Mouse (Mus musculus) lung, adult 2 months (tissue): Measurements from ENCODE around the gene Sec24b. TPM values are rescaled to one million over a fixed set of nuclear protein-coding genes. Genes with fewer than 3 reads are reported as not detected.

Source experiments
- DNase-seq: peaks from one replicate; pipeline ENCODE4 v3.0.0; 2022
- H3K4me1 ChIP-seq: fragments of 200-500 bp; 2 replicates; pipeline ENCODE4 v1.6.1; 2011; ENCODE audit warnings: low read length; ENCODE audit not compliant: control insufficient read depth, insufficient read depth
- H3K4me3 ChIP-seq: fragments of 200-500 bp; replicated peaks from 2 replicates; pipeline ENCODE3; 2011; ENCODE audit warnings: low read depth, mild to moderate bottlenecking, control low read depth, low read length; ENCODE audit errors: extremely low read depth
- CTCF ChIP-seq: fragments of 200-500 bp; IDR thresholded peaks from 2 replicates; pipeline ENCODE4 v1.5.1; 2011; ENCODE audit warnings: mild to moderate bottlenecking, low read length, control low read depth; ENCODE audit not compliant: insufficient read depth
- POLR2A ChIP-seq: fragments of 200-500 bp; IDR thresholded peaks from 2 replicates; pipeline ENCODE4 v1.6.1; 2011; ENCODE audit warnings: low read depth, mild to moderate bottlenecking, control low read depth, low read length, borderline replicate concordance; ENCODE audit errors: extremely low read depth
- WGBS: fragments of 180-500 bp; shearing (Covaris S2); methylation state at CpG from one replicate; pipeline ENCODE4 v1.1.7; 2018; 5-methylcytosine and 5-hydroxymethylcytosine counted together
- polyA plus RNA-seq: library from polyadenylated mRNA; depleted of rRNA; stranded (reverse); fragments of >200 nt; gene quantifications from 2 replicates; pipeline ENCODE4 v1.2.3, GENCODE M21; 2012

The Sec24b gene
- polyA plus RNA-seq, 1 experiment, result 72.6 TPM

- WGBS, result 88% methylated on average over 5 of the region's 5 CpGs
- DNase-seq, result no peak
- Histone ChIP-seq H3K4me1 (no peaks in the 10 kb centered on the region), H3K4me3 (no peak overlapping the region)
- TF ChIP-seq CTCF (no peak), POLR2A (no peak)
Measured at GRCm38 (mm10) chr3:130028741-130029140, 32.6 kb downstream of the Sec24b start.

GRCm38 (mm10) chr3:130026181-130026580, 35.2 kb downstream of the Sec24b start:
- no peak for DNase-seq
- 78% methylated on average over 10 of the region's 10 CpGs for WGBS

GRCm38 (mm10) chr3:130025556-130025955, 35.8 kb downstream of the Sec24b start:
- Histone ChIP-seq H3K4me3 (no peak overlapping the region), H3K4me1 (no peaks in the 10 kb centered on the region)
- TF ChIP-seq POLR2A, result no peak
- no peak for DNase-seq
- WGBS, result 84% methylated on average over 8 of the region's 8 CpGs

More at GRCm38 (mm10) chr3:130026181-130026580, 35.2 kb downstream of the Sec24b start:
- Histone ChIP-seq H3K4me1 (no peaks in the 10 kb centered on the region), H3K4me3 (no peak overlapping the region)
- TF ChIP-seq POLR2A (no peak), CTCF (no peak)

- DNase-seq, result no peak
- H3K4me3 ChIP-seq, result no peak overlapping the region
- H3K4me1 ChIP-seq, result no peaks in the 10 kb centered on the region; the same call in 1 of the 2 replicates
- WGBS, result 24% methylated on average over 2 of the region's 2 CpGs
- no peak for TF ChIP-seq POLR2A
- no peak for TF ChIP-seq CTCF
Measured at GRCm38 (mm10) chr3:130012943-130013342, 48.4 kb downstream of the Sec24b start.

- no peaks in the 10 kb centered on the region; the same call in 1 of the 2 replicates for H3K4me1 ChIP-seq
- no peak for DNase-seq
- 38% methylated on average over 1 of the region's 1 CpGs for WGBS
- TF ChIP-seq POLR2A (no peak), CTCF (no peak)
- no peak overlapping the region for H3K4me3 ChIP-seq
Measured at GRCm38 (mm10) chr3:130011236-130011635, 50.1 kb downstream of the Sec24b start.

- no peak for TF ChIP-seq POLR2A
- Histone ChIP-seq H3K4me1 (peaks cover 2% of the 10 kb centered on the region; the same call in 1 of the 2 replicates), H3K4me3 (no peak overlapping the region)
- no peak for DNase-seq
- 91% methylated on average over 7 of the region's 7 CpGs for WGBS
Measured at GRCm38 (mm10) chr3:130006141-130006540, 55.2 kb downstream of the Sec24b start.

GRCm38 (mm10) chr3:130000926-130001325, 60.4 kb downstream of the Sec24b start:
- no peak for DNase-seq
- TF ChIP-seq CTCF, result no peak
- no peak for TF ChIP-seq POLR2A
- Histone ChIP-seq H3K4me1 (peaks cover 2% of the 10 kb centered on the region; the same call in 1 of the 2 replicates), H3K4me3 (no peak overlapping the region)
- 87% methylated on average over 11 of the region's 11 CpGs for WGBS

- Histone ChIP-seq H3K4me3 (no peak overlapping the region), H3K4me1 (no peaks in the 10 kb centered on the region)
- DNase-seq, result no peak
- WGBS, result 88% methylated on average over 6 of the region's 6 CpGs
- TF ChIP-seq POLR2A (no peak), CTCF (no peak)
Measured at GRCm38 (mm10) chr3:129998526-129998925, 62.8 kb downstream of the Sec24b start.

GRCm38 (mm10) chr3:129998001-129998400, 63.4 kb downstream of the Sec24b start:
- 64% methylated on average over 7 of the region's 7 CpGs for WGBS
- H3K4me1 ChIP-seq, result no peaks in the 10 kb centered on the region
- DNase-seq, result no peak
- TF ChIP-seq CTCF, result no peak
- no peak for TF ChIP-seq POLR2A
- no peak overlapping the region for H3K4me3 ChIP-seq

GRCm38 (mm10) chr3:129997324-129997723, 64.0 kb downstream of the Sec24b start:
- TF ChIP-seq POLR2A (no peak), CTCF (no peak)
- DNase-seq, result no peak
- 77% methylated on average over 3 of the region's 3 CpGs for WGBS
- Histone ChIP-seq H3K4me1 (no peaks in the 10 kb centered on the region), H3K4me3 (no peak overlapping the region)

- no peak overlapping the region for H3K4me3 ChIP-seq
- no peak for DNase-seq
- 82% methylated on average over 13 of the region's 13 CpGs for WGBS
- no peaks in the 10 kb centered on the region for H3K4me1 ChIP-seq
- TF ChIP-seq CTCF (no peak), POLR2A (no peak)
Measured at GRCm38 (mm10) chr3:129987297-129987696, 74.1 kb downstream of the Sec24b start.
